Mouse (Mus musculus): ENCODE data around the gene Slc22a4.
"Not testable (repeated sequence)": the region's sequence is repeated elsewhere in the genome, so short reads cannot be mapped to it uniquely, and the experiment has no call there.

The Slc22a4 gene

DNA sequence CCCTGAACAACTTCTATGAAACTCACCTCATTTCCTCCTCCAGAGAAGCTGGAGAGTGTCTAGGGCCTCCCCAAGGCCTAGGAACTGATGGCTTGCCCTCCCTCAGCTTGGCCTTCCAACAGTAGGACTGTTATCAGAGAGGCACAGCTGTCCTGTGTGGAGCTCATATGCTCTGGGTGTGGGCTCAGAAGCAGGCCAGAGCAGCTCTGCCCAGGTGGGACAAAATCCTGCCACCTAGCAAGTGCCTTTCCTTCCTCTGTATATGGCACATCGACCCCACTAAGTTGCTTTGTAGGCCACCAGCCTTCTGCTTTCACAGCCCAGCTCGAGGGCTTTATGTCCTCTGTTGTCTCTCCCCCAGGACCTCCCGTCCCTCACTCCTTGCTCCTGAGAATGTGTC lies 23.2 kb downstream of the Slc22a4 start:
- DNase-seq (ENCODE audit: low spot score): peak; percentile 86

DNA sequence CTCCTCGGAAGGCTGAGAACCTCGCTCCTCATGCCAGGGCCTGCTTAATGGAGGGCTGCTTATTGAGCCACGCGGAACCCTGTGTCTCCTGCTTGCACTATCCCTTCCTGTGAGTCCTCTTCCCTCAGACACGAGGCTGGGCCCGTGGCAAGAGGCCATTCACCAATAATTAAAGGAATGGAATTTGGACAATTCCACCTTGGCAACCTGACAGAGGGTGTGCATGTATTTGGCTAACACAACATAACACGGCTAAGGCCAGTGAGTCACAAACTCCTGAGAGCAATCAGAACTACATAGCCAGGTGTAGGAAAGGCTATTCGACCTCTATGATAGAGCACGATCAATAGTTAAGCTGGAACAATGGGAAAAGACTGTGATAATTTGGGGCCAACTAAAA lies 23.7 kb downstream of the Slc22a4 start:
- DNase-seq (ENCODE audit: low spot score): no peak

DNA sequence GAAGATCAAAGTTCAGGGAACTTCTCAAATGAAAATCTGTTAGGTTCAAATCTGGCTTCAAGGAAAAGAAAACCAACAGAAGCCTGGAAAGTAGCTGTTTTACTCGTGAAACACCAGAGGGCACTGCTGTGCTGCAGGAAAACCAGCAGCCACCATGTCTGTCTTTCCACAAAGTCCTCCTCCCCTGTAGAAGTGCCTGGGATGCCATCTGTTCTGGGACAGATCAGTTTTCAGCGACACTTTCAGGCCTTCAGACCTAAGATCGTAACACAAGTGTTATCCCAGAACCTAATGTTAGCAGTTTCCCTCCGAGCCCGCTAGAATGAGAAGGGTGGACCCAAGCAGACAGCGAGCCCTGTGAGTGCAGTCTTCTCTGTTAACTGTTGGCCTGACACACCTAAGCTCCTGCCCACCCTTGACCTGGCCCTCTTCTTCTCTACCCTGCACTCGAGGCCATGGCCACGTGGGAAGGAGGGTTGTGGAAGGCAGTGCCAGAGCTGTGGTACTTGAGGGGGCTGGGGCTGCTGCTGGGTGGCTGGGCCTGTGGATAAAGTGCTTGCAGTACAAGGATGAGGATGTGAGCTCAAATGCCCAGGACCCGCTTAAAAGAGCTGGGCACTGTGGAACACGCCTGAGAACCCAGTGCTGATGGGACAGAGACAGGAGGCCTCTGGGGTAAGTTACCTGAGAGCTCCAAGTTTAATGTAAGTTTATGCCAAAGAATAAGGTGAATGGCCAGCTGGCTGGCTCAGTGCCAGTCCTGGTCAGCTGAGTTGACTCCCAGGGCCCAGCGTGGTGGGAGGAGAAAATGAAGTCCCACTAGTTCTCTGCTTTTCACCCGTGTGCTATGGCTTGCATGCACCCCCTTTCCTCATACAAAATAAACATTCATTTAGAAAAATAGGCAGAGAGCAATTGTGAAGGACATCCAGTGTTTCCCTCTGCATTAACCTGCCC lies 24.9 kb downstream of the Slc22a4 start:
- peak; percentile 61 for DNase-seq (ENCODE audit: low spot score)

DNA sequence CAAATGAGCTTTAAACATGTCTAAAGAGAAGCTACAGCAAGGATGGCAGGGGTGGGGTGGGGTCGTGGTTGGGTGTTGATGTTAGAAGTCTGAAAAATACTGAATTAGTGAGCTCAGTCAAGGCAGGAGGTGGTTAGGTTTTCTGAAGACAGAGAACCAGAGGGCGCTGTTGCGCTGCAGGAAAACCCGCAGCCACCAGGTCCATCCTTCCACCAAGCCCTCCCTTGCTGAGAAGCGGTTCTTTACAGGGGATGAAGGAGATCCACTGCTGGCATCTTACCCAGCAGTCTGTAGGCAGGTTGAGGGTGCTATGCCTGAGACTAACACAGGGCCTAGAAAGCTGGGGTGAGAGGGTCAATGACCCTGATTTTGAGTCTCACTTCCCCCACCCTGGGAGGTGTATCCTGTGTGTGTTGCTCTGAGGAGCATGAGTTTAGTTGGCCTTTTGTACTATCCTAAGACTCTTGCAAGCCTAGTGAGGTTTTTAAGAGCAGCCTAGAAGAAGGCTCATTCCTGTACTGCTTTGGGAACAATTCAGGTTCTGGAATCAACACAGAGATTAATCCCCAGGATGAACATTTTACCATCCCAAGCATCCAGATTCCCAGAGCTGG lies 25.6 kb downstream of the Slc22a4 start:
- peak; percentile 65 for DNase-seq (ENCODE audit: low spot score)

DNA sequence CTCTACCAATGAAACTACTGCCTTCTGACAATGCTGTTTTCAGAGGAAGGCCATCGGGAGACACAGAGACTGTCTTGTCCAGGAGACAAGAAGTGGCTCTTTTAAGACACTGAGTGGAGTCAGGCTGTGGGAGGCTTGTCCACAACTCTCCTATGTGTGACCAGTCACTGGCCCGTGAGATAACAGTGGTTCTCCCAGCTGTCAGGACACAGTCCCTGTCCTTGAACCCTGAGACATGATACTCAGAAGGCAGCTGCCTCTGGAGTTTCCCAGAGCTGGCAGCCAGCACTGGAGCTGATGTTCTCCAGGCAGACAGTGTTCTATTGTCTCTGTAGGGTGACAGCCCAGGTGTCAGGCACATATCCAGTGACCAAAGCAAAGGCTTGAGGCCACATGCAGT lies 30.2 kb downstream of the Slc22a4 start:
- no peak for DNase-seq (ENCODE audit: low spot score)

DNA sequence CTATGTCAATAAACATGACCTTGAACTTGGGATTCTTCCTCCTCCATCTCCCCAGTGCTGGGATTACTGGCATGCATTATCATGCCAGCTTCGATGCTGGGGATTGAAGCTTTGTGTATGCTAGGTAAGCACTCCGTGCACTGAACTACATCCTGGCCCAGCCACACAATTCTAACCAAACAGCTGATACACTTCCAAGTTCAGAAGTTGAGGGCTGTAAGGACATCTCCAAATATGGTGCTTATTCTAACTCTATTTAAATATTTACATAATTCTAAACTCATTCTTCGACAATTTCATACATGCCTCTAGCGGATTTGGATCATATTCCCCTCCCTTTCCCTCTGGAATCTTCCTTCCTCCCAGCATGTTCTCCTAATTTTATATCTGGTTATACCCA lies 35.6 kb downstream of the Slc22a4 start:
- no peak for DNase-seq (ENCODE audit: low spot score)

DNA sequence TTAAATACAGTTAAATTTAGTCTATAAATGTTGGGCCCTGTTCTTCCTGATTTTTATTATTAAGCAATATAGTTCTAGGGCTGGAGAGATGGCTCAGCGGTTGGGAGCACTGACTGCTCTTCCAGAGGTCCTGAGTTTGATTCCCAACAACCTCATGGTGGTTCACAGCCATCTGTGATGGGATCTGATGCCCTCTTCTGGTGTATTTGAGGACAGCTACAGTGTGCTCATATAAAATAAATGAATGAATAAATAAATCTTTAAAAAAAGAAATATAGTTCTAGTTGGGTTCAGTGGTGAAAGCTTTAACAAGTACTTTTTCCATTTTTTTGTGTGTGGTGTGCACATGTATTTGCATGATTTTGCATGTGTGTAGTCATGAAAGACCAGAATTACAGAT lies 38.7 kb downstream of the Slc22a4 start:
- no peak for DNase-seq (ENCODE audit: low spot score)

DNA sequence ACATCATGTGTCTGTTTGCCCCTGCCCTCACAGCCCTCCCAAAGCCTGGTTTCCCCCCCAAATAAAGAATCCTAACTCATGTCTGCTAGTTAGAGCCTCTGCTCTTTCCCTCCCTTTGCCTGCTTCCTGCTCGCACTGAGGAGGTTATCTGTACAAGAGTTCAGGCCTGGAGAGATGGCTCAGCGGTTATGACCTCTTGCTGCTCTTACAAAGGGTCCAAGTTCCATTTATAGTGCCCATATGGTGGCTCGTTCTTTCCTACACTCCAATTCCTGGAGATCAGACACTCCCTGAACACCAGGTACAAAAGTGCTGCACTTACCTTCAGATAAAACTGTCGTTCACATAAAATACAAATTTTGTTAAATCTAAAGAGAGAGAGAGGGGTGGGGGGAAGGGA lies 39.8 kb downstream of the Slc22a4 start:
- no peak for DNase-seq (ENCODE audit: low spot score)

DNA sequence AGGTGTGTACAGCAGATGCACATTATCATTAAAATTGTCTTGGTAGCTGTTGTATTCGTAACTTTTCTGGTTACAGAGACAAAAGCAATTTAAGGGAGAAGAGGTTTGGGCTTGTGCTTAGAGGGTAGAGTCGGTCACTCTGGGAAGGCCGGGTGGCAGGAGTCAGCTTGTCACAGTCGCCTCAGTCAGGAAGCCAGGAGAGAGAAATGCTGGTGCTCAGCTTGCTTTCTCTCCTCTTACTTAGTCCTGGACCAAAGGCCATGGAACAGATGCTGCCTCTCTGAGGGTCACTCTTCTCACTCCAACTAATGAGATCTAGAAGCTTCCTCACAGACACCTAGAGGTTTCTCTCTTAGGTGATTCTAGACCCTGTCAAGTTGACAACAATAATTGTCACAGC lies 46.5 kb downstream of the Slc22a4 start:
- no peak for DNase-seq (ENCODE audit: low spot score)

DNA sequence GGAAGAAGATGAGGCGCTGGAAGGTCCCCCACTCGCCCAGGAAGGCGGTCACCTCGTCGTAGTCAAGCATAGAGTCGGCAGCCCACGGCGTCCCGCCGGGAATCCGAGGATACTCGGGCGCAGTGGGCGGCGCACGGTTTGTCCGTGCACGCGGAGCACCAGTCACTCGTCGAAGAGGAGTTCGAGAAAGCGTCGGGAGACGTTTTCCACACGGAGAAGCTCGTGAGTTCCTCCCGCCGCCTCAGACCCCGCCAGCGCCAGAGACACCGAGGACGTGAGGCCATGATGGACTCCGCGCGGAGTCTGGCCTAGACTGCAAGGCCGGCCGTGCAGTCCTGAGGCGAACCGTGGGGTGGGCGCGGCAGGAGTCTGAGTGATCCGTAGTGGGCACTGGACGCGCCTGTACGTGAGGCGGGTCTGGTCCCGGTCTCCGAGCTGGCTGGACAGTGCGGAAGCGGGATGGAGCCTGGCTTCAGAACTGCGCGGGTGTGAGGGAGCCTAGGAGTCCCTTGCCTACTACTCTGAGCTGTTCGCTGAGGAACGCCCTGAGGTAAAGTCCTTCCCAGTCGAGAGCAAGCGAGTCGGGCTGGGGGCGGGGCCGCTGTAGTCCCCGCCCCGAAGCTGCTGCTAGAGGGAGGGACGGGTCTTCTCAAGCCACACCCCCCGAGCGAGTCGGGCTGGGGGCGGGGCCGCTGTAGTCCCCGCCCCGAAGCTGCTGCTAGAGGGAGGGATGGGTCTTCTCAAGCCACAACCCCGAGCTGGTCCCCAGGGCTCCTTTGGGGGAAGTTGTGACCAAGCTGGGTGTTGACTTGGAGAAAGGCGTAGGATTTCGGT lies 47.9 kb downstream of the Slc22a4 start, which contains the start of gene Slc22a21:
TSS of gene Slc22a21 (minus strand) at position 545 of the 834 bp plus-strand sequence.
- DNase-seq (ENCODE audit: low spot score): peak; percentile 77

DNA sequence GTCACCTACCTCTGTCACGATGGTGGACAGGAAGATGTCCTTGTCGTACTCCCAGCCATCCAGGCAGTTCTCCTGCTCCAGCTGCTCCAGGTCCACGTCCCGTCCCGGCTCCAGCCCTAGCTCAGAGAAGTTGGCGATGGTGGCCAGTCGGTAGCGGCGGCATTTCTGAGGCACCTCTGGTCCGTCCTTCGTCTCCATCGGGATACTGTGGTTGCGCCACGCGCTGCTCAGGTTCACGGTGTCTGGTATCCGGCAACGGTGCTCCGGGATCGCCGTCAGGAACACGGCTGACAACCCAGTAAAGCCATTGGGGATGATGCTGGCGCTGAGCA lies 48.5 kb downstream of the Slc22a4 start:
- DNase-seq (ENCODE audit: low spot score): not testable (repeated sequence)

DNA sequence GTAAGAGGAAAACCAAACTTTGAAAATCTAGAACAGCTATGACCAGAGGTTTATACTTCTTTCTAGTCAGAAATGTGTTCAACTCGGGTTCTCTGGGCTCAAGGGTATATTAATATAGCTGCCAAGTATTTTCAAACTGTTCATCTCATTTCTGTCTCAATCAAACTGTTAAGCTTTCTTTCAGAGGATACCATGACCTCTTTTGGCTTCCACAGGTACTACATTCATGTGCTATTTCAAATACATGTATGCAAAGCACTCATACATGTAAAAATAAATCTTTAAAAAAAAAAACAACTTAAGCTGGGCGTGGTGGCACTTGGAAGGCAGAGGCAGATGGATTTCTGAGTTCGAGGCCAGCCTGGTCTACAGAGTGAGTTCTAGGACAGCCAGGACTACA lies 50.2 kb downstream of the Slc22a4 start:
- DNase-seq (ENCODE audit: low spot score): no peak

DNA sequence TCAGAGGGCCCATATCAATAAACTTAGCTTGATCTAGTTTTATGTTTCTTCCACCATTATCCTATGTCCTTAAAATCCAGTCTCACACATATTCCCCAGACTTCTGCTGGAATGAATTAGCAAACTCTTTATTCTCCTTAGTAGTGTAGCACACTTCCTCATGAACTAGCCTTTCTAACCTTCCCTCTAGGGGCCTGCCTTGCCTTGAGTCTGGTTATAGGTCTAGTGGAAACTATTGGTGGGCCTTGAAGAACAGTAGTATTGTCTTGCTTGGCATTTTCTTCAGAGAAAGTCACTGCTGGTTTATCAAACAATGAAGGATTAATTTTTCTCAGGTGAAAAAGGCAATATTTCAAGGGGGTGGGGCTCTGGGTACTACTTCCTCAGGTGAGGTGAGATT lies 52.3 kb downstream of the Slc22a4 start:
- DNase-seq (ENCODE audit: low spot score): no peak

DNA sequence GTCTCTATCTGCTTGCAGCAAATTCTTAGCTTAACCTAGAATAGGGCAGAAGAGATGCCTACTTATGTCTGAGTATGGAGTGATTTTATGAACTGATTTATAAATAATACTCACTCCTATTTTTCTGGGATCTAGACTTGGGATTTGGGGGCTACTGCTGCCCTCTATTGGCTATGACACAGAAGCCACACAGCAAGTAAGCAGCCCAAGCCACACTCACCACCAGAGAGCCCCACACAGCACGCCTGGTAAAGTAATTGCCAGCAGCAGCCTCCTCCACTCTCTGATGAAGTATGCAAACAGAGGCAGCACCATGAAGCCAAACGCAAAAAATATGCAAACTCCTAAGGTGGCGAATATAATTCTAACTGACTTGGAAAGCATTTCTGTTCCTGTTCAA lies 68.9 kb downstream of the Slc22a4 start:
- no peak for DNase-seq (ENCODE audit: low spot score)

DNA sequence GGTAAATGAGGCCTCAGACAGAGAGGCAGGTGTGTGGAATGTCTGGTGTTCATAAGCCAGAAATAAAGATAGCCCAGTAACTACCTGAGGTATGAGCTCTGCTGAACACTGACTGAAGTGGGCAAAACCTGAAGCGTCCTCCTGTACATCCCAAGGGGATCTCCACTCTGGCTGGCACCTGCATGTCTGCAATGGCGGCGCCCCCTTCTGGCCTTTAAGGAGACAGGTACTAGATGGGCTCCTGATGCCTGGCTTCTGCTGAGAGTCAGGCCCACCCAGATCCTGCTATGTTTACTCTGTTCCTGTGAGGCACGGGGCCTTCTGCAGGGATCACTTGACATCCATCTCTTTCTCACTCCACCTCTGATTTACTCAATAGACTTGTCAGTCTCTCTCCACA lies 69.7 kb downstream of the Slc22a4 start:
- DNase-seq (ENCODE audit: low spot score): not testable (repeated sequence)

DNA sequence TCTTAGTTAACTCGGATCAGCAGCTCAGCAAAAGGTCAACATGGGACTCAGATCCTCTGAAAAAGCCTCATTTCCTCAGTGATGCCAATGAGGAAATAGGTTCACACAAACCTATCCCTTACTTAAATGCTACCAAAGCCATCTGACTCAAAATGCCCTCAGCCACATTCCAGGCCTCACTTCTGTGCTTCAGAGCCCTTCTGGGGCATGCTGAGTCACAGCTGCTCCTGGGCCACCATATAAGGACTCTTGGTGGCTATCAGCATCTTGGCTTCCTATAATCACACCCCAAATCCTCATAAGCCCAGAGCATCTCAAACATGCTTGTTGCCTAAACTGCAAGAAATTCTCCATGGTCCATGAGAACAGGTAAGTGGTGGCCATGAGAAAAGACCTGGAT lies 71.3 kb downstream of the Slc22a4 start:
- DNase-seq (ENCODE audit: low spot score): no peak

DNA sequence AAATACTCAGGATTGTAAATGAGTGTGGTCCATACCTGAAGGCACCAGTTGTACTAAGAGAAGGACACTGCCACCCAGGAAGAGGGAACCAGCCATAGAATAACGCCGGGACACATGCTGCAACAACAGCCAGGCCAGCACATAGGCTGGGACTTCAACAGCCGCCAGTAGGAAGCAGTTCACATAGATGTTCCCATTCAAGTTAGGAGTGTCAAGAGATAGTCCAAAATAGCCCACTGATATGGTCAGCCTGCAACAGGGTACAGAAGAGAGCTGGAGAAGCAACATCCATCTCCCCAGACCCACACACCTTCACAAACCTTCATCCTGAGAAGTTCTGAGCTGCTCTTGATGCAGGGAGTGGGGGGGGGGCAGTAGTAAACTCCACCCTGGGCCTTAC lies 73.2 kb downstream of the Slc22a4 start:
- DNase-seq (ENCODE audit: low spot score): no peak

DNA sequence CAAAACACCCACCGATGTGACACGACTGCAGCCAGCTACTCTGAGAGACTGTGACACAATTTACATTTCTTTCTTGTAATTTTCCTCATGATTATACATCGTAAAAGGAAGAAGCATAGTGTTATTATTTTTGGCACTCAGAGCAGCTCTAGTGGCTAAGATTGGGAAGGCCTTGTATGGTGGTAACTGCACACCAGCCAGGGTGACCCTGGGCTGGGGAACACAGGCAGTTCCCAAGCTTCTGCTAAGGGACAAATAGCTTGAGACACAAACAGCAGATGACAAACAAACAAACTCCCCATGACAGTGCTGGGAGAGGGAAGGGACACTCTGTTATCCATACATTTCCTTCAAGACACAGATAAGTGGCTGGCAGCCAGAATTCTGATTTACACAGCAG lies 77.8 kb downstream of the Slc22a4 start:
- not testable (repeated sequence) for DNase-seq (ENCODE audit: low spot score)

Data from c-Kit-positive CD71-positive TER-119-positive erythroid progenitor cells, embryonic 14.5 days (primary cell).